Mouse (Mus musculus) spleen, adult 18-20 months (tissue): ENCODE data around the gene Cd248.
"Not testable (repeated sequence)": the region's sequence is repeated elsewhere in the genome, so short reads cannot be mapped to it uniquely, and the experiment has no call there.

Experiments used
- DNase-seq, 2 experiments: peaks; one replicate each; pipeline ENCODE4 v3.0.0; 2022; ENCODE audit warnings: mixed read lengths in 2 of 2

Gene Cd248

GRCm38 (mm10) chr19:5079279-5079678, 11.4 kb downstream of the Cd248 start:
- DNase-seq = no peak

- DNase-seq = no peak
These were observed 14.1 kb downstream of the Cd248 start for GRCm38 (mm10) chr19:5082005-5082404.

GRCm38 (mm10) chr19:5082596-5082995, 14.7 kb downstream of the Cd248 start:
- no peak for DNase-seq

GRCm38 (mm10) chr19:5083961-5084833, 16.3 kb downstream of the Cd248 start:
- no peak for DNase-seq

GRCm38 (mm10) chr19:5084834-5085144, 16.9 kb downstream of the Cd248 start:
- DNase-seq = no peak

GRCm38 (mm10) chr19:5085145-5085863, 17.4 kb downstream of the Cd248 start, which contains the start of gene Tmem151a:
TSS of gene Tmem151a (minus strand) at chr19:5085531.
- DNase-seq = no peak

GRCm38 (mm10) chr19:5086533-5086932, 18.7 kb downstream of the Cd248 start:
- DNase-seq = not testable (repeated sequence)

GRCm38 (mm10) chr19:5087884-5088728, 20.2 kb downstream of the Cd248 start, which contains the start of gene Yif1a:
TSS of gene Yif1a (plus strand) at chr19:5088538.
- DNase-seq = peak; percentile 80 to 85

GRCm38 (mm10) chr19:5089324-5089723, 21.4 kb downstream of the Cd248 start:
- no peak for DNase-seq

- no peak for DNase-seq
These were observed 24.2 kb downstream of the Cd248 start for GRCm38 (mm10) chr19:5092083-5092482.

GRCm38 (mm10) chr19:5093481-5094242, 25.8 kb downstream of the Cd248 start:
- DNase-seq = no peak

GRCm38 (mm10) chr19:5094243-5094632, 26.4 kb downstream of the Cd248 start:
- peak; percentile 70 to 91 for DNase-seq

GRCm38 (mm10) chr19:5094746-5095417, 27.0 kb downstream of the Cd248 start:
- DNase-seq = no peak

- DNase-seq = no peak
These were observed 28.1 kb downstream of the Cd248 start for GRCm38 (mm10) chr19:5095887-5096474.

- no peak for DNase-seq
These were observed 29.9 kb downstream of the Cd248 start for GRCm38 (mm10) chr19:5097521-5098362.

GRCm38 (mm10) chr19:5098363-5099143, 30.7 kb downstream of the Cd248 start, which contains the start of gene Cnih2:
TSS of gene Cnih2 (minus strand) at chr19:5098521.
- DNase-seq = peak in 1 of 2 experiments; percentile 64

- DNase-seq = no peak
These were observed 38.2 kb downstream of the Cd248 start for GRCm38 (mm10) chr19:5106074-5106473.

- DNase-seq = peak; percentile 96
These were observed 38.9 kb downstream of the Cd248 start, which contains the start of gene Rab1b for GRCm38 (mm10) chr19:5106731-5107191. TSS of gene Rab1b (minus strand) at chr19:5107072.
